Mouse (Mus musculus) CH12.LX (cell line): ENCODE results near the gene Slc38a7. TPM values are rescaled to one million over a fixed set of nuclear protein-coding genes. Genes with fewer than 3 reads are reported as not detected.
"Not testable (repeated sequence)": the region's sequence is repeated elsewhere in the genome, so short reads cannot be mapped to it uniquely, and the experiment has no call there.

Experiments used
- DNase-seq: peaks from one replicate; pipeline ENCODE4 v3.0.0-alpha.2; 2013; ENCODE audit errors: extremely low read depth
- H3K27ac ChIP-seq: 2 replicates; pipeline ENCODE4 v1.5.1; 2012; ENCODE audit warnings: low read depth, mild to moderate bottlenecking, control low read depth, moderate library complexity; ENCODE audit not compliant: insufficient read depth
- H3K27me3 ChIP-seq: replicated peaks from 2 replicates; pipeline ENCODE3; 2012; ENCODE audit warnings: inconsistent platforms
- H3K36me3 ChIP-seq, 2 experiments: replicated peaks in 1 of 2; 2 replicates each; pipeline versions ENCODE3 to v1.6.1; 2012; ENCODE audit warnings: inconsistent platforms in 1 of 2, low read length in 1 of 2, mild to moderate bottlenecking in 1 of 2, mixed read lengths in 1 of 2, moderate library complexity in 1 of 2; ENCODE audit not compliant: control insufficient read depth in 1 of 2, insufficient read depth in 1 of 2
- H3K4me1 ChIP-seq, 2 experiments: 2 replicates each; pipeline ENCODE4 v1.6.1; 2012; ENCODE audit warnings: inconsistent platforms in 1 of 2, moderate library complexity in 1 of 2; ENCODE audit not compliant: insufficient read depth in 2 of 2, control insufficient read depth in 1 of 2
- H3K4me2 ChIP-seq: 2 replicates; pipeline ENCODE4 v1.6.1; 2012; ENCODE audit warnings: low read depth, mild to moderate bottlenecking, control low read depth; ENCODE audit not compliant: poor library complexity, insufficient read depth, severe bottlenecking
- H3K4me3 ChIP-seq, 3 experiments: fragments of 150-350 bp in 1 of 3; sonication (generic) in 1 of 3; replicated peaks in 1 of 3; 2 replicates each; pipeline versions ENCODE3 to v1.5.1; 2011 to 2012; ENCODE audit warnings: low read depth in 2 of 3, low read length in 2 of 3, mild to moderate bottlenecking in 2 of 3, moderate library complexity in 2 of 3, control low read depth in 1 of 3, improper control_type of control experiment in 1 of 3, inconsistent platforms in 1 of 3, mixed read lengths in 1 of 3; ENCODE audit not compliant: poor library complexity in 1 of 3
- H3K79me2 ChIP-seq: replicated peaks from 2 replicates; pipeline ENCODE4 v1.6.1; 2012; ENCODE audit warnings: mild to moderate bottlenecking, moderate library complexity; ENCODE audit not compliant: control insufficient read depth, poor library complexity, insufficient read depth, severe bottlenecking; ENCODE audit errors: extremely low read depth
- H3K9ac ChIP-seq: 2 replicates; pipeline ENCODE4 v1.6.1; 2012; ENCODE audit warnings: low read depth, mild to moderate bottlenecking, control low read depth, moderate library complexity; ENCODE audit not compliant: insufficient read depth
- H3K9me3 ChIP-seq: replicated peaks from 2 replicates; pipeline ENCODE3; 2012; ENCODE audit warnings: low read length, inconsistent platforms, mixed read lengths
- ELF1 ChIP-seq: IDR thresholded peaks from 2 replicates; pipeline ENCODE4 v1.6.1; 2014; ENCODE audit warnings: low read depth, mild to moderate bottlenecking, inconsistent platforms, low read length, improper control_type of control experiment
- JUN ChIP-seq: IDR thresholded peaks from 2 replicates; pipeline ENCODE4 v1.6.1; 2011; ENCODE audit warnings: low read depth, mild to moderate bottlenecking, low read length, improper control_type of control experiment, moderate library complexity; ENCODE audit not compliant: insufficient read depth
- MAX ChIP-seq: IDR thresholded peaks from 2 replicates; pipeline ENCODE4 v1.6.1; 2011; ENCODE audit warnings: low read length, improper control_type of control experiment
- MYC ChIP-seq: IDR thresholded peaks from 2 replicates; pipeline ENCODE4 v1.6.1; 2011; ENCODE audit warnings: low read depth, mild to moderate bottlenecking, improper control_type of control experiment, low read length
- PAX5 ChIP-seq: IDR thresholded peaks from 2 replicates; pipeline ENCODE4 v1.6.1; 2012; ENCODE audit warnings: low read length, inconsistent platforms, mixed read lengths
- RAD21 ChIP-seq: IDR thresholded peaks from 2 replicates; pipeline ENCODE4 v1.6.1; 2011; ENCODE audit warnings: low read depth, mild to moderate bottlenecking, low read length, improper control_type of control experiment, moderate library complexity
- RCOR1 ChIP-seq: conservative IDR thresholded peaks from 2 replicates; pipeline ENCODE4 v1.6.1; 2012; ENCODE audit warnings: low read depth, mild to moderate bottlenecking, inconsistent platforms, low read length, improper control_type of control experiment
- SIN3A ChIP-seq: IDR thresholded peaks from 2 replicates; pipeline ENCODE4 v1.6.1; 2012; ENCODE audit warnings: low read length, improper control_type of control experiment, inconsistent platforms
- TBP ChIP-seq: conservative IDR thresholded peaks from 2 replicates; pipeline ENCODE4 v1.6.1; 2011; ENCODE audit warnings: low read depth, low read length, improper control_type of control experiment
- USF2 ChIP-seq: conservative IDR thresholded peaks from 2 replicates; pipeline ENCODE4 v1.6.1; 2011; ENCODE audit warnings: low read depth, low read length, improper control_type of control experiment
- ZKSCAN1 ChIP-seq: IDR thresholded peaks from 2 replicates; pipeline ENCODE4 v1.6.1; 2012; ENCODE audit warnings: low read depth, inconsistent platforms, low read length, improper control_type of control experiment, borderline replicate concordance
- ZMIZ1 ChIP-seq: IDR thresholded peaks from 2 replicates; pipeline ENCODE4 v1.6.1; 2012; ENCODE audit warnings: low read depth, mild to moderate bottlenecking, inconsistent platforms, low read length, improper control_type of control experiment
- dilution Hi-C: fragments of 300-500 bp; cut with MboI; formaldehyde crosslinking; loops from 2 replicates; pipeline ENCODE4 v1.14.3; 2020; ENCODE audit warnings: low sequenced_read_pairs; ENCODE audit not compliant: extremely low pct_unique_long_range_greater_than_20kb, extremely low pct_ligation_motif_present
- in situ Hi-C: fragments of 300-500 bp; cut with MboI; formaldehyde crosslinking; loops from 3 replicates; pipeline ENCODE4 v1.14.3; 2019; ENCODE audit warnings: low sequenced_read_pairs, low pct_ligation_motif_present, low pct_unique_long_range_greater_than_20kb, mixed read lengths
- polyA plus RNA-seq: library from polyadenylated mRNA; unstranded; fragments of >175 nt; gene quantifications from 2 replicates; pipeline ENCODE4 v1.2.1, GENCODE M21; 2012; ENCODE audit warnings: low read depth; ENCODE audit not compliant: insufficient read length
- total RNA-seq, 2 experiments: library from RNA; depleted of rRNA; stranded (reverse); fragments of 300-350 nt in 1 of 2; fragments of >200 nt in 1 of 2; gene quantifications; 2 replicates each; pipeline ENCODE4 v1.2.3; 2012 to 2014

Slc38a7 gene
- total and polyA plus RNA-seq, 3 experiments: 13.9 to 33.2 (median 31.0) TPM

DNA sequence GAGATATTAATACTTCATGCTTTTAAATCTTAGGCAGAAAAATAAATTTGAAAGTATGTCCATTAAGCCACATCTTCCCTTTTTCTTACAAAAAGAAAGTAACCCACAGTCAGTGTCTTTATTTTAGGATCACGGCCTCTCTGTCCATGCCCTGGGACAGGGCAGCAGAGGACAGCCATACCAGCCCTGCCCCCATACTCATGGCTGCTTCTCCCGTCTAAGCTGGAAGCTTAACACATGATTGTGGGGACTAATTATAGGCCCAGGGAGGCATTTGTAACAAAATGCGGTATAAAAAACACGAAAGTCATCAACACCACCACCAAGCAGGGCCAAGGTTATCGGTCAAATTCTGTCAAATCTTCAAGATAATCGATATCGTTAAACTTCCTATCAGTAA lies 21.9 kb upstream of the Slc38a7 start:
- Histone ChIP-seq H3K4me3 (no peak overlapping the region), H3K4me1 (peaks cover 0 to 12% of the 10 kb centered on the region in 2 experiments; a peak in 2 of 4 replicates), H3K79me2 (peaks cover 33% of the 10 kb centered on the region), H3K9ac (no peak overlapping the region), H3K27me3 (no peaks in the 10 kb centered on the region), H3K9me3 (peaks cover 16% of the 10 kb centered on the region), H3K4me2 (no peak overlapping the region), H3K27ac (no peak overlapping the region), H3K36me3 (peaks cover 60 to 91% of the 10 kb centered on the region in 2 experiments)
- DNase-seq: no peak
- TF ChIP-seq ELF1: no peak
- TF ChIP-seq TBP: no peak
- no peak for TF ChIP-seq MAX
- no peak for TF ChIP-seq PAX5
- no peak for TF ChIP-seq JUN
- TF ChIP-seq ZMIZ1: no peak
- no peak for TF ChIP-seq SIN3A
- no peak for TF ChIP-seq RAD21
- dilution Hi-C loops: no loop called here
- in situ Hi-C loops: no loop called here

DNA sequence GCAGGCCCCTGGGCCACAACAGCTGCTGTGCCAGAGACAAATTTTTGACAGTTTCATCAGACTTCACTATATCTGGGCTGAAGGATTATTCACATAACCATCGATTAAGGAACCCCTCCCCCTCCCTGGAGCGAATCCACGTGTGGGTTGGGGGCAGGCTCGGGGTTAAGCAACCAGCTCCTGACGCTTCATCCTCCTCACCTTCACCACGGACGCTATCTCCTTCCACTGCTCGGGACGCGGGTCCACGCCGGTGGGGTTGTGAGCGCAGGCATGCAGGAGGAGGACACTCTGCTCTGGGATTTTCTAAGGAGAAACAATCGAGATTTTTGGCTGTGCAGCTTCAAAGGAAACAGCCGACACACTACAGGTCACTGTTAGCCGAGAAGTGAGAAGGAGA lies 18.4 kb upstream of the Slc38a7 start:
- Histone ChIP-seq H3K9me3 (peaks cover 5% of the 10 kb centered on the region), H3K79me2 (peaks cover 8% of the 10 kb centered on the region), H3K4me1 (no peaks in the 10 kb centered on the region), H3K36me3 (peaks cover 77 to 97% of the 10 kb centered on the region in 2 experiments)
- no peak for TF ChIP-seq ZKSCAN1
- no peak for TF ChIP-seq RCOR1
- no peak for TF ChIP-seq MYC
- no peak for TF ChIP-seq USF2
- TF ChIP-seq ELF1: no peak
- TF ChIP-seq, all 38 proteins: peak for 0
- H3K4me3 ChIP-seq: no peak overlapping the region
- no peak overlapping the region for H3K9ac ChIP-seq
- no peaks in the 10 kb centered on the region for H3K27me3 ChIP-seq
- DNase-seq: no peak
- dilution Hi-C loops (no loop called here), in situ Hi-C loops (no loop called here)
- H3K4me2 ChIP-seq: no peak overlapping the region
- H3K27ac ChIP-seq: no peak overlapping the region

DNA sequence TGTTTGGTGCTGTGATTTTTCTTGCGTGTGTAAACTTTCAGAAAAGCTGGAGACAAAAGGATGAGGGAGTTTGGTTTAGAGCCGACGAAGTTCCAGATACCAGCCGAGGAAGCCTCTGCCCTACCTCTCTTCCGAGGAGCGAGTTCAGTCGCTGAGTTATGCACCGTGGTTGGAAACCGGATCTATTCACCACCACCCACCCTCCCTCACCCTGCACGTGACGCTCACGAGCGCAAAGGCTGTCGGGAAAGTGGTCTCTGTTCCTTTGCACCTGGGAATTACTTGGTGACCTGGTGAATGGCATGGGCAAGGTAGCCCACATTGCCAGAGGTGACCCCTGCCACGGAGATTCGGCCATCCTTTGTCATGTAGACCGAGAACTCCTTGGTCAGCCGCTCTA lies 11.5 kb upstream of the Slc38a7 start:
- H3K9me3 ChIP-seq, H3K9ac ChIP-seq, H3K4me3 ChIP-seq, H3K27ac ChIP-seq, H3K4me1 ChIP-seq, in situ Hi-C loops, H3K27me3 ChIP-seq, H3K4me2 ChIP-seq, DNase-seq, H3K79me2 ChIP-seq, dilution Hi-C loops: not testable (repeated sequence)
- H3K36me3 ChIP-seq: peaks cover 44 to 54% of the 10 kb centered on the region in 2 experiments

DNA sequence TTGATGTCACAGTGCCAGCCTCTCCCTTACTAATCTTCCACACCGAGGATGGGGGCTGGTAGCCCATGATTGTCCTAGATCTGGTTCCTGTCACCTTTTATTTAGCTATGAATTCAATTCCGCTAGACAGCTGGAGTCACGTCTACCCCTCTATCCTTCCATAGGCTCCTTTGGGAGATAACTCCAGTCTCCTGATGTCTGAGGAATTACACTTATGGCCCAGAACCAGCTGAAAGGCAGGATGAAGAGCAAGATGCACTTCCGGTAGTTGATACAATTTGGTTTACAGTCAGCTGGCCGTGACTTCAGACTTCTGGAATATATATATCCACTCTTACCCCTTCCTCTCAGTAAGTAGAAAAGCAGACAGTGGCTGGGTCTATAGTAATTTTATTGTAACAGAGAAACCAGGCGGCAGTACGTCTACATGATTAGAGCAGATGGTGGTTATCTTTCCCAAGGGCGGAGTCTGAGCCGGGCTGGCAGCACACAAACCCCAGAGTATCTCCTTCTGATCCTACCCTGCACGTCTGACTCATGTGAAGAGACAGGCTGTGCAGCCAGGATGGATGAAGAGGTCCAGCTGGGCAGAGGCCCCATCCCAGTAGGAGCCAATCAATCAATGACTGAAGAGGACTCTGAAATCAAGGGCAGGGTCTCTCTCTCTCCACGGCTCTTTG lies 10.6 kb upstream of the Slc38a7 start:
- DNase-seq, dilution Hi-C loops, H3K4me1 ChIP-seq, H3K4me3 ChIP-seq, H3K79me2 ChIP-seq, H3K9ac ChIP-seq, H3K4me2 ChIP-seq, H3K27me3 ChIP-seq, in situ Hi-C loops, H3K9me3 ChIP-seq, H3K27ac ChIP-seq: not testable (repeated sequence)
- peaks cover 36 to 45% of the 10 kb centered on the region in 2 experiments for H3K36me3 ChIP-seq
